Comparison of ENCODE assay signal across 8 mouse cellular contexts in genomic region chr14:61689281-61689680, GRCm38 (mm10).
DNase-seq lines count a peak whose midpoint lies in the region; ATAC-seq and TF ChIP-seq lines count a peak whose summit lies in the region.

No protein-coding gene starts in this region.

- TF ChIP-seq POLR2A in bone marrow macrophage, adult 2 months (IDR thresholded peaks at IDR 0.05; ENCODE audit: borderline replicate concordance, low read depth, low read length), result no peak

- DNase-seq in heart, adult 8-10 months (ENCODE audit: low spot score), result no peak
- no peak for DNase-seq in hindbrain, embryonic 14.5 days (ENCODE audit: low spot score)
- peak; percentile 22 for DNase-seq in thymus, postnatal 14 days
- DNase-seq in right cerebral cortex, postnatal 36 days (ENCODE audit: low spot score in 2 of 2), result no peak
- DNase-seq in spleen, postnatal 14 days (ENCODE audit: low spot score in 2 of 2), result no peak

- H3K27ac ChIP-seq in heart, embryonic 12.5 days (ENCODE audit: poor library complexity, severe bottlenecking), result no peak overlapping the region
- H3K27ac ChIP-seq in bone marrow macrophage, adult 2 months (ENCODE audit: insufficient read depth, low read depth, low read length), result no peak overlapping the region
- H3K27ac ChIP-seq in hindbrain, embryonic 14.5 days, result no peak overlapping the region

- H3K4me2 ChIP-seq in heart, embryonic 12.5 days, result peak overlapping the region; percentile 69
- peak overlapping the region; percentile 21 for H3K4me2 ChIP-seq in hindbrain, embryonic 14.5 days (replicated peaks)

- H3K9me3 ChIP-seq in heart, embryonic 12.5 days (replicated peaks), result no peaks in the 10 kb centered on the region
- H3K9me3 ChIP-seq in hindbrain, embryonic 14.5 days (ENCODE audit: control insufficient read depth, low read length), result no peaks in the 10 kb centered on the region

- 2% methylated on average over 21 of the region's 21 CpGs for WGBS in heart, embryonic 12.5 days
- WGBS in hindbrain, embryonic 14.5 days, result under 1% methylated on average over 21 of the region's 21 CpGs

- H3K4me1 ChIP-seq in heart, embryonic 12.5 days (replicated peaks), result peaks cover 35% of the 10 kb centered on the region
- peaks cover 9% of the 10 kb centered on the region for H3K4me1 ChIP-seq in bone marrow macrophage, adult 2 months (ENCODE audit: control insufficient read depth, insufficient read depth, low read length)
- no peaks in the 10 kb centered on the region; the same call in 1 of the 2 replicates for H3K4me1 ChIP-seq in hindbrain, embryonic 14.5 days (replicated peaks; ENCODE audit: control insufficient read depth, insufficient read depth, low read length)

- peaks cover 38% of the 10 kb centered on the region for H3K27me3 ChIP-seq in heart, embryonic 12.5 days (replicated peaks)
- peaks cover 71% of the 10 kb centered on the region for H3K27me3 ChIP-seq in hindbrain, embryonic 14.5 days (ENCODE audit: control insufficient read depth, insufficient read depth, low read length)

- H3K9ac ChIP-seq in heart, embryonic 12.5 days, result no peak overlapping the region; the same call in 1 of the 2 replicates
- no peak overlapping the region for H3K9ac ChIP-seq in hindbrain, embryonic 14.5 days

- no peak for TF ChIP-seq CTCF in bone marrow macrophage, adult 2 months (IDR thresholded peaks at IDR 0.05; ENCODE audit: low read depth, low read length)

- ATAC-seq in heart, embryonic 12.5 days (ENCODE audit: insufficient number of reproducible peaks, low FRiP score), result 0 out of 2 replicates have a peak, but pooled peaks have one; percentile 12
- no peak for ATAC-seq in hindbrain, embryonic 14.5 days (ENCODE audit: low FRiP score)
- ATAC-seq in megakaryocyte, adult 5-6 weeks (ENCODE audit: poor library complexity, severe bottlenecking), result peak; percentile 50

- H3K4me3 ChIP-seq in heart, embryonic 12.5 days, result peak overlapping the region; percentile 38
- H3K4me3 ChIP-seq in bone marrow macrophage, adult 2 months (ENCODE audit: insufficient read depth, low read length), result peak overlapping the region; percentile 47
- H3K4me3 ChIP-seq in hindbrain, embryonic 14.5 days (replicated peaks; ENCODE audit: low read length), result peak overlapping the region; percentile 11; the same call in 1 of the 2 replicates

- no peaks in the 10 kb centered on the region for H3K36me3 ChIP-seq in heart, embryonic 12.5 days
- H3K36me3 ChIP-seq in hindbrain, embryonic 14.5 days (replicated peaks; ENCODE audit: control insufficient read depth, insufficient read depth), result no peaks in the 10 kb centered on the region
